In the genomic region with DNA sequence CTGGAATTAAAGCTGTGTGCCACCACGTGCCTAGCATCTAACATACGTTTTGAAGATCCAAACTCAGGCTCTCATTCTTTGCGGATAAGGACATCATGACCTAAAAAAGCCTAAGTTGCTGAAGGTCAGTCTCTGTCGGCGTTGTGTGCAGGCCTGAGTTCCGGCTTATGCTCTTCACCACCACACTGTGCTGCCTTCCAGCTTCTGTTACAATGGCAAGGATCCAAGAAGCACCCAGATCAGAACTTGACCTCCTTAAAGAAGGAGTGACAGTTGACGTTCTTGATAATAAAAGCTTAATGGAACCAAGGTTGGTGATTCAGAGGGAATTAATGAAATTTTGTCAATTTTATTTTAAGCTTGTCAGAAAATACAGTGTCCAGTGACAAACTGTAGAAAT, we compare ENCODE assay signal across 16 mouse cellular contexts.
DNase-seq lines count a peak whose midpoint lies in the region.
"Had no signal": no experiment of that assay in that cellular context is flagged by ENCODE, and none has a peak within 500 bp of the region (broad histone marks: within the 10 kb centered on the region; RNA-seq: fewer than 3 reads in every experiment).

No protein-coding gene starts in this region.

- DNase-seq in adrenal gland, adult 8-10 months, result peak; percentile 45
- no peak for DNase-seq in adrenal gland, postnatal 25 days
- DNase-seq in lung, postnatal 36 days, result peak; percentile 15
- DNase-seq in lung, adult 18-20 months, result no peak
- DNase-seq in cerebellum, postnatal 10 days, result peak; percentile 36 to 49
- no peak for DNase-seq in testis, postnatal 10 days (ENCODE audit: low spot score)
- no peak for DNase-seq in left cerebral cortex, postnatal 14 days (ENCODE audit: low spot score in 2 of 2)
- DNase-seq: embryo, embryonic 11 days; kidney, adult 11 months; kidney, postnatal 25 days; left cerebral cortex, postnatal 4 days; liver; lung, postnatal 10 days; midbrain, embryonic 14.5 days; spleen, adult 18-20 months; thymus, postnatal 36 days had no signal

- intact Hi-C loops in left cerebral cortex, postnatal 14 days (cut with DNase I), result no loop called here

Comparison
In these comparisons a context has a peak if more than half of its experiments do, and no peak if none do; other contexts are left out.
1. DNase-seq: peak in adrenal gland, adult 8-10 months (single experiment), lung, postnatal 36 days (single experiment) and cerebellum, postnatal 10 days (2 of 2); none in adrenal gland, postnatal 25 days (single experiment), lung, adult 18-20 months (0 of 2), testis, postnatal 10 days (single experiment) and left cerebral cortex, postnatal 14 days (0 of 2).